Mouse (Mus musculus): Measurements from ENCODE around the gene Chchd6. TPM values are rescaled to one million over a fixed set of nuclear protein-coding genes. Genes with fewer than 3 reads are reported as not detected.
A peak's percentile ranks its signal among the peaks of the same experiment; 100 is the strongest.

Gene Chchd6
- polyA plus RNA-seq, 2 experiments from 2014 or later = 2.3 to 3.3 TPM

DNA sequence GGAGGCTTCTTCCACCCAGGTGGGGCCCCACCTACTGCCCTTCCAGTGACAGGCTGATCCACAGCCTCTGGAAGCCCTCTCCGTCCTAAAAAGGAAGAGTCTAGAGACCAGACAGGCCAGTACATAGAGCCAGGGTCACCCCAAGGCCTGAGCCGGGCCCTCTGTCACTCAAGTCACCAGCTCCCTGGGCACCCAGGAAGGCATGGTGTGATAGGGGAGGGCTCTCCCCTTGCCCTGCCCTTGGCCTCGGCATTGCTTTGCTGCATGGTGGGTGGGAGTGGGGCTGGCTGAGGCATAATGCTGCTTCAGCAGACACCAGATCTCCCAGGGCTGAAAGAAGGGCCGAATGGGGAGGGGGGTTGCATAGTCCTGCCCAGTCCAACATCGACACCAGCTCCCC is 241.4 kb downstream of the Chchd6 start:
- no peak for ATAC-seq

DNA sequence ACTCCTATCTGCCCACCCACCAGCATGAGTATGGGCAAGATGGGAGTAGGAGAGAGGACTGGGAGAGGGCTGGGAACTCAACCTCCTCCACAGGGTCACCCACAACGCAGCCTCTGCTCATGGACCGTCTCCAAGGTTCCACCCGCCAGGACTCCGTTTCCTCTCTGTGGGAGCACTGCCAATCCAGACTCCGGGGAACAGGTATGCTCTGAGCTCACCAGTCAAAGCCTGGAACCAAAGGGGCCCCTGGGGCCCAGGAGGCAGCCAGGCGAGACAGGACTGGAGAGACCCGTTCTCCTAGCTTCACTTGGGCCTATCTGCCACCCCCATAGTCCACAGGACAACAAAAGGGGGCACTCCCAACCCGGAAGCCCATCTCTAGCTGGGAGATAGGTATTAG is 242.4 kb downstream of the Chchd6 start:
- ATAC-seq = no peak

DNA sequence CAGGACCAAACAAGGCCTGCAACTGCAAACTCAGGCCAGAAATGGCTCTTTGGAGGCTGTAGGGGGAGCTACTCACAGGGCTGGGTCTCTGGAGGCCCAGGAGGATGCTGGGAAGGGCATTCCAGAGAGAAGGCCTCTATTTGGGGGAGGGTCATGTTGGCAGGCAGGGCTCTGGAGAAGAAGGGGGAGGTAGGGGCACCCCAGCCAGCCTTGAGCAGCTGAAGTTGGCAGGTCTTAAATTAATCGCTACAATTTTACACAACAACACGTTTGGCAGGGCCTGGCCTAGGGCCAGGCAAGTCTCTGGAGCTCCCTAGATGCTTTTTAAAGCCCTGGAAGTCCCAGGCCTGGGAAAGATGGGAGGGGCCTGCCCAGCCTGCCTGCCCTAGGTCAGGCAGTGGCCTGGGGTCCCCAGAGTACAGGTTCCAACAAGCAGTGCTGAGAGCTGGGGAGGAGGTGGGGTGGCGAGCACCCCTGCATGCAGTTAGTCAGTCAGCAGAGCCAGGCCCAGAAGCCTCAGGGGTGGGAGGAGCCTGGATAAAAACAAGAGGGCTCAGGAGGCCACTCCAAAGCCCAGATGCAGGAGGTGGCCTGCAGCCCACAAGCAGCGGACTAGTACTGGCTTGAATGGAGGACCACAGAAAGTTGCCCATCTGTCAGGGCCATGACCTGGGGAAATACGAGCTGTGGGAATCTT is 243.9 kb downstream of the Chchd6 start:
- no peak for ATAC-seq

DNA sequence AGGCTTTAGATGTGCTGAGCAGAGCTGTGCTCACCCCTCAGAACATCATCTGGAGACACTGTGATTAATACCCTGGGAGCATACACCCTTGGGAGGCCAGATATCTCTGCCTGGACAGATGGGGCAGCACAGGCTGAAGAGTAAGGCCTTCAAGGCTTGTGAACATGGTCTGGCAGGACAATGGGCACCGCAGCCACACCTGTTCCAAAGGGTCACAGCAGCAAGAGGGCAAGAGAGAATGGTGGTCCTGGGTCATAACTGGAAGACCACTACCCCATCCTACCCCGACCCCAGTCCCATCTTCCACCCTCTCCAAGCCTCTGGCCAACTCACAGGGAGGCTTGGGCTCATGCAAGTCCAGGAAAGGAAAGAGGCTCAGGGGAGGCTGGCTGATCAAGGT is 244.9 kb downstream of the Chchd6 start:
- ATAC-seq = no peak

DNA sequence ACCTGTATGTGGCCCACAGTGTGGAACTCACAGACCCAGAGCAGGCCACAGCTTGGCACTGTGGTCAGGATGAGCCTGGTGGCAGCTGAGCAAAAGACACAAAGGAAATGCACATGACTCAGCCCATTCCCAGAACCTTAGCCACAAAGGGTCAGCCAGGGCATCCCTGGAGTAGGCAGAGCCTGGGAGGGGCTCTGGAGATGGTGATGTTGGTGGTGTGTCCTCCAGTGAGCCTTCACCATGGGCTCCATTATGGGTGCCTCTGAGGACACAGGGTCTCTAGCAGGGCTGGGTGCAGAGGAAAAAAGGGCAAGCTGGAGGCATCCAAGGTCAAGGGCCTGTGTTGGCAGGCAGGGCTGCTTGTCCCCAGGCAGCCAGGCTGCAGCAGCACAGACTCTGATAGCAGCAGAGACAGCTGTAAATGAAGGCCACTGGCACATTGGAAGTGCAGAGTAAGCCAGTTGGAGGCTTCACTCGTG is 245.4 kb downstream of the Chchd6 start:
- ATAC-seq = no peak

DNA sequence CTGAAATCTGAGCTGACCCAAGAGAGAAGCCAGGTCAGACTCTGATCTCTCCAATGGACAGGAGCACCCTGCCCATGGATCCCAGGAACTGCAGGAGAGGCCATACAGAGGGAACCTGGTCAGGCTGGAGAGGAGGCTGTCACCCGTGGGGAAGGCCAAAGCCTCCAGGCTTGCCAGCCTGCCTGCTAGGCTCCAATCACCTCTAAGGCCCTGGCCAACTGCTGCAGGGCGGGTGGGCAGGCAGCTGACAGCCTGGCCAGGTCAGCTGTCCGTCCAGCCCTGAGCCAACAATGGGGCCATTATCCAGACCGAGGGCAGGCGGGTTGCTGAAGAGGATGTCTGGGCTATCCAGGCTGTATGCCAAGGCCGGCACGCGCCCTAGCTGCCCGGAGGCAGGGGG is 247.1 kb downstream of the Chchd6 start:
- ATAC-seq = no peak

DNA sequence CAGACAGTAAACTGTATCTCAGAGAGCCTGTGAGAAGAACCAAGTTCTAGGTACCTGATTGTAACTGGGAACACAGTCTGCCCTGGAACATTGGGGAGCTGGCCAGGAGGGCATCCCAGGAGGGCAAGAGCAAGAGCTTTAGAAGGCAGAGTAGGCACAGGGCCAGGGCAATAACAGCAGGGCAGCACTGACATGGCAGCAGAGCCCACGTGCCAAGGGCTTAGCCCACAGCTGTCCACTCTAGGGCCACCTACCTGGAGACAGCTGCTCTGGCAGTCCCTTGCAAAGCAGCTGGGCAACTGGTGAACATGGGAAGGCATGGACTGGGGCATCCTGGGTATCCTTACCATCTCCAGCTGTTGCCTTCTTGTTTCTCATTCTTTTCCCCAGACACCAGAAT is 247.7 kb downstream of the Chchd6 start:
- no peak for ATAC-seq

DNA sequence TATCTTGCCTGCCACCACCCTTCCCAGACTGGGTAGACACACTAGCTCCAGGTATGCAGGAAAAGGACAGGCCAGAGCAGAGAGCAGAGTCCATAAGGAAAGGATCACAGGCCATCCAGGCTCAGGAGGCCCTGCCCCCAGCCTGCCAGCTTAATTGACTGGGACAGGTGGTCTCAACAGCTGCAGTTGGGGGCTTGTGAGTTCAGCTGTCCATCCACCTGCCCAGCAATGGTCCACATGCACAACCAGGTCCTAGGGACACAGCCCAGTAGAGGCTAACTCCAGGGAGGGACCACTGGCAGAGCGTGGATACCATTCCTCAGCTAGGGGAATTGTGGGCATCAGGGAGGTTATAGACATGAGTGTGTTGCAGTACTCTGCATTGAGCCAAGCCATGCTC is 249.6 kb downstream of the Chchd6 start:
- no peak for ATAC-seq

DNA sequence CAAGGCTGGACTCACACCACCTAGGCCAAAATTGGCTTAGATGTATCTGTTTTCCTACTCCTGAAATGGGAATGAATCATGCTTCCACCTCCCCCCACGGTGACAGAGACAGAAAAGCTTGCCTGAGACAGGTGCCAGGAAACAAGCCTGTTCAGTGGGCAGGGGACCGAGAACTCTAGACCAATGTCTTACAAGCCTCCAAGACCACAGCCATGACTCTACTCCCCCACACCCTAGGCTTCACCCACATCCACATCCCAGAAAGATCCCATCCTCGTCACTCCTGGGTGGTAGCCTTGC is 250.0 kb downstream of the Chchd6 start:
- ATAC-seq = no peak

DNA sequence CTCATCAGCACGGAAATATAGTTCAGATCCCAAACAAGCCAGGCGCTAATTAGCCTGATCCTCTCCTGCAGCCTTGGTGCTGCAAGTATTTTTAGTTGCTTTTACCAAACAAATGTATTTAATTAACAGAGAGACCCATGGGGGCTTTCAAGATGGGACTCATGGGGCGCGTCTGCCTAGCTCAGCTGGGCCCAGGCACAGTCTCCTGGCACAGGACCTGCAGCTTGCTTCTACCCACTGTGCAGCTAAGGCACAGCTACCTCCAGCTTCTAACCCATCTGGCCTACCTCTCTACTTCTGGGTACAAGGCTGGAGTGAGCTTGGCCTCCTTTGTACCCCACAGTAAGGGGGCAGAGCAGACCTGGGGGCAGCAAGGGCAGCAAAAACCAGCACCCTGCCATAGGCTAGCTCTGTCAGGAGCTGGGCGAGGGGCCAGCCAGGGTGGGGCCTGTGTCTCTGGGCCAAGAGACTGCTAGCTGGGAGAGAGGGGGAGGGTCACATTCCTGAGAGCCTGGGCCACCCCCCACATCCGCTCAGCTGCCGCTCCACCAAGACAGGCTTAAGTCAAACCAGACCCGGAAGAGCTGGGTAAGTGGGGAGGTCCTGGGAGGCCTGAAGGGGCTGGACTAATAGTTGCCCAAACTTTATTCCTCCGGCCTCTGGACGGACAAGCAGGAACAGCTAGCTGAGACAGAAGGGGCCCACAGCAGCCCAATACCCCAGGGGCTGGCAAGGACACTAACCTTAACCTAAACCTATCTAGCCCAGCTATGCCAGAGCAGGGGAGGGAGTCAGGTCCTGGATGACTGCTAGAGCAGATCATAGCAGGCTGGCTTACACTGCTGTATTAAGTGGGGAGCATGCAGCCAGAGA is 250.6 kb downstream of the Chchd6 start:
- peak; percentile 91 for ATAC-seq

DNA sequence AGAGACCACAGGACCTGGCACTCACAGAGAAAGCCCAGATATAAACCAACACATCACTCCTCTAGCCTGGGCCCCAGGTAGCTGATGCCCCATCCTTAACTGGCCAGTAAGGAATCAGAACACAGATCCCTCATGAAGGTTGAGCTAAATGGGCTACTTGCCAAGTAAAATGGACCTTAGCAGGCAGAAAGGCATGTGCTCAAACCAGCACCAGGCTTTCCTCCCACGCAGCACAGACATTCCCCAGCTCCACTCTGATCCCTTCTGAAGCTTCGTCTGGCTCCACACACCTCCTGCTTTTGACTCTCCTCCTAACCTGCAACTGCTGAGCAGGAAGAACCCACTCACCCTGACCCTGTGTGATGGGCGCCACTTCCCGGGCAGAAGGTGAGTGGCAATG is 253.5 kb downstream of the Chchd6 start:
- ATAC-seq = no peak

DNA sequence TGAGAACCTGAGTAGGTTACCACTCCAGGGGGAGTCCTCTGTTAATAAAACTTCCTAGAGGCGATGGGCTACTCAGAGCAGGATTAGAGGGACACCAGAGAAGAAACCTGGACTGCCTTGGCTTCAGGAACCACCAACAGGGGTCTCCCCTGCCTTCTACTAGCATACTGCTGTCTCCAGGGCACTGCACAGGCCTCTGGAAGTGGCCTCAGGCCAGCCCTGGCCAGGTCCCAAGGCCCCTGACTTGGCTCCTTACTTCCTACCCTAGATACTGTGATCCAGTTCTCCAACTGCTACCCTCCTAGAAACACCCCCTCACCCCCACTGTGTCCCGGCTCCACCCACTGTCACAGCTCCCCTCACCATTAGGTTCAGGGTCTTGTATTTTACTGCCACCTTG is 256.0 kb downstream of the Chchd6 start:
- ATAC-seq = no peak

DNA sequence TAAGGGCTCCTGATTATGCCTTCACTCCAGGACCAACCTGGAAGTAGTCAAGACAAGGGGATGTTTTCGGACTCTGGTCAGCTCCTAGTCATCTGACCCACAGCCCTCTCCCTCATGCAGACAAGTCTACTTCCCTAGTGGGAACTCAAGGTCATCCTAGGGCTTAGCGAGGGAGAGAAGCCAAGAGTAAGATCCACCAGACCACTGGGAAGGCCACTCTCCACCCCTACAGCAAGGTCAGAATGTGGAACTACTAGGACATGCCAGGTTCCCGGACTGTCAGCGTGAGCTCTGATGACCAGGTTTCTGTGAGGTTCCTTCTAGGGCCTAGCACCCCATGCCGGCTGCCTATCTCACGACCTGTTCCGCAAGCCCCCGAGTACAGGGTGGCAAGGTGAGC is 256.7 kb downstream of the Chchd6 start:
- ATAC-seq = no peak

DNA sequence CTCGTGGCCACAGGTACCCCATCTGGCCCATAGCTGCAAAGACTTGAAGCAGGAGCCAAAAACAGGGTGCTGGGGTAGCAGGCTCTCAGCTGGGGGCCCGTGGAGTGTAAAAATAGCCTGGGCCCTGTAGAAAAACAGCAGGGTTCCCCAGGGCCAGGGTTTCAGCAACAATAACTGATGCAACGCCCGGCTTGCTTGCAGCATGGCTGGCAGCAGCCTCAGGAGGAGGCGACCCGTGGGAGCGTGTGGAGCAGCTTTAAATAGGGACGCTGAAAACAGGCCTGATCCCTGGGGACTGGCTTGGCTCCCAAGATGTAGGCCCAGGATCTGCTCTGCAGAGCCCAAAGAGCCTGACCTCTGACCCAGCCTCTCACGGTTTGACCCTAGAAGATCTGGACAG is 257.9 kb downstream of the Chchd6 start:
- no peak for ATAC-seq

DNA sequence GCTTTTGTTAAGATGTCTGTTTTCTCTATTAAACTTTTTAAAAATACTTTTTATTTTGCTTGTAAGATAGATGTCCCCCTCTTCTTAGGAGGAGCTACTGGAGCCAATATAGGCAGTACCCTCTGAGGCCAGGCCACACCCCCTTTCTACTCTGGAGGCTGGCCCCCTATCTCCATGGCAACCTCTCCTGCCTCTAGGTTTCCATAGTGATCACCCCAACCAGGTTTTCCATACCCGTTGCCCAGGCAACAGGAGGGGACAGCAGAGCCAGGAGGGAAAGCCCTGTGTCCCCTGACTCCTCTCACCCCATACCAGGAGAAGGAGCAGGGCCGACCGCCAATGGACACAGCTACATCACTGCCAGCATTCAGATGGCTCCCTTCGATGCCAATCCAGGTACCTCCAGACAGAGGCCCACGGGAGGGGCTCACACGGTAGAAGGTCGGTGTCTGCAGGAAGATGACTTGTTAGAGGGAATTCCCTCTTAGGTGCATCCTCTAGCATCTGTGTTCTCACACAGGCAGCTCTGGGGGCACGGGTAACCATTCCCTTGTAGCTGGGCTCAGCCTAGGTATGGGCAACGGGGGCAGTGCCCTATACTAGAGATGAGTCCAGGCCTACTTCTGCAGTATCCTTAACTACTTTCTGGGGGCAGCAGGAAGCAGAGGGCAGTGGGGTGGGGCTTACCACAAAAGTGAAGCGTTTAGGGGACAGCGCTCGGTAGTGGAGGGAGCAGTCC is 261.3 kb downstream of the Chchd6 start:
- no peak for ATAC-seq

Other genes starting within 250 kb of the Chchd6 start
- under 1 TPM; 0.52 to 0.99 TPM for gene Plxna1, start 233.0 kb downstream of the Chchd6 start, polyA plus RNA-seq (2017; shearing (Covaris generic))
- under 1 TPM; 0.17 to 0.97 TPM for gene Txnrd3, start 48.3 kb upstream of the Chchd6 start, polyA plus RNA-seq (2017; shearing (Covaris generic))
- gene Vmn1r40, start 111.9 kb upstream of the Chchd6 start, polyA plus RNA-seq (2017; shearing (Covaris generic)) = not detected
- not detected for gene Vmn1r41, start 145.1 kb upstream of the Chchd6 start, polyA plus RNA-seq (2017; shearing (Covaris generic))